Mouse (Mus musculus): ENCODE results near the gene Gm14226. TPM values are rescaled to one million over a fixed set of nuclear protein-coding genes. Genes with fewer than 3 reads are reported as not detected.
A peak's percentile ranks its signal among the peaks of the same experiment; 100 is the strongest.
"Not testable (repeated sequence)": the region's sequence is repeated elsewhere in the genome, so short reads cannot be mapped to it uniquely, and the experiment has no call there.

The Gm14226 gene
- polyA plus RNA-seq, 1 experiment: not detected

DNA sequence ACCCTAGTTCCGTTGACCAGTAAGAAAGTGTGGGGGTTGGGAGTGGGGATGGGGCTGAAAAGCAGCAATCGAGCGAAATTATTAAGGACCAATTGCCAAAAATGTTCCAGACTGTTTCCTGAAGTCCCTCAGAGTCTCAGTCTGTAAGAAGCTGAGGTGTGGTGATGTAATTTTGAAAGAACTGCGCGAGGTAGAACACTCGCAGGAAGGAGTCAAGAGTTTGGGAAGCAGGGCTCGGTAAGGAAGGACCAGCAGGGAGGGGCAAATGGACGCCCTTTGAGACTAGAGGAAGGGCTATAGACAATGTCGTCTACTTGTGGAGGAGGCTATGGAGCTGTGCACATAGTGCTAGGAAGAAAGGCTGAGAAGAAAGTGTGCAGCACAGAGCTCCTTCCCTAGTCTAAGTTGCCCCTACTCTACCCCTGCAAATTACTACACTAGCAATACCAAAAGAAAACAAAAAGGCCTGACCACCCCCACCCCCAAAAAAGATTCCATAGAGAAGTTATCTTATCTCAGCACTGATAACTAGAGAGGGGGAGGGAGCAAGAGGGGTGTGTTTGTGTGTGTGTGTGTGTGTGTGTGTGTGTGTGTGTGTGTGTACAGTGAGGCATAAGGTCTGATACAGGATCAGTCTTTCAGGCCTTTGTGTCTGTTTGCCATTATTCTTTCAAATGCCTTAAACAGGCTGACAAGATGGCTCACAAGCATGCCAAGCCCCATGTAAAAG is 33.7 kb downstream of the Gm14226 start:
- H3K27me3 ChIP-seq (ENCODE audit: control insufficient read depth, insufficient read depth, low read length, poor library complexity, severe bottlenecking): no peaks in the 10 kb centered on the region
- H3K4me1 ChIP-seq (ENCODE audit: control insufficient read depth, insufficient read depth, low read length): no peaks in the 10 kb centered on the region
- H3K36me3 ChIP-seq (ENCODE audit: control insufficient read depth, insufficient read depth, low read length, poor library complexity, severe bottlenecking): no peaks in the 10 kb centered on the region
- peak overlapping the region; percentile 76 for H3K9ac ChIP-seq (ENCODE audit: low read depth, poor library complexity, severe bottlenecking)
- H3K4me3 ChIP-seq (ENCODE audit: low read depth, low read length): no peak overlapping the region
- peak overlapping the region; percentile 3; the same call in 1 of the 2 replicates for H3K27ac ChIP-seq (ENCODE audit: insufficient read depth, low read length)
- TF ChIP-seq CTCF (IDR thresholded peaks at IDR 0.05; ENCODE audit: low read depth, low read length): no peak
- TF ChIP-seq POLR2A (IDR thresholded peaks at IDR 0.05; ENCODE audit: insufficient read depth, low read length): no peak
- H3K9me3 ChIP-seq (replicated peaks; ENCODE audit: control insufficient read depth, insufficient read depth, low read length, poor library complexity, severe bottlenecking): no peaks in the 10 kb centered on the region

- Histone ChIP-seq H3K4me1 (ENCODE audit: control insufficient read depth, insufficient read depth, low read length) (no peaks in the 10 kb centered on the region), H3K4me3 (ENCODE audit: low read depth, low read length) (no peak overlapping the region), H3K27ac (ENCODE audit: insufficient read depth, low read length) (no peak overlapping the region), H3K9me3 (replicated peaks; ENCODE audit: control insufficient read depth, insufficient read depth, low read length, poor library complexity, severe bottlenecking) (no peaks in the 10 kb centered on the region), H3K9ac (ENCODE audit: low read depth, poor library complexity, severe bottlenecking) (no peak overlapping the region), H3K27me3 (ENCODE audit: control insufficient read depth, insufficient read depth, low read length, poor library complexity, severe bottlenecking) (no peaks in the 10 kb centered on the region), H3K36me3 (ENCODE audit: control insufficient read depth, insufficient read depth, low read length, poor library complexity, severe bottlenecking) (no peaks in the 10 kb centered on the region)
- TF ChIP-seq CTCF (IDR thresholded peaks at IDR 0.05; ENCODE audit: low read depth, low read length): no peak
- TF ChIP-seq POLR2A (IDR thresholded peaks at IDR 0.05; ENCODE audit: insufficient read depth, low read length): no peak
- no peak for TF ChIP-seq EP300 (IDR thresholded peaks at IDR 0.05; ENCODE audit: insufficient read depth, low read depth, low read length)
Observed at GRCm38 (mm10) chr2:155052681-155053080, 34.6 kb downstream of the Gm14226 start.

- not testable (repeated sequence) for H3K9ac ChIP-seq (ENCODE audit: low read depth, poor library complexity, severe bottlenecking); H3K36me3 ChIP-seq (ENCODE audit: control insufficient read depth, insufficient read depth, low read length, poor library complexity, severe bottlenecking); H3K4me1 ChIP-seq (ENCODE audit: control insufficient read depth, insufficient read depth, low read length); H3K27ac ChIP-seq (ENCODE audit: insufficient read depth, low read length); H3K4me3 ChIP-seq (ENCODE audit: low read depth, low read length); H3K27me3 ChIP-seq (ENCODE audit: control insufficient read depth, insufficient read depth, low read length, poor library complexity, severe bottlenecking); H3K9me3 ChIP-seq (replicated peaks; ENCODE audit: control insufficient read depth, insufficient read depth, low read length, poor library complexity, severe bottlenecking)
Observed at GRCm38 (mm10) chr2:155053512-155053911, 35.4 kb downstream of the Gm14226 start.

DNA sequence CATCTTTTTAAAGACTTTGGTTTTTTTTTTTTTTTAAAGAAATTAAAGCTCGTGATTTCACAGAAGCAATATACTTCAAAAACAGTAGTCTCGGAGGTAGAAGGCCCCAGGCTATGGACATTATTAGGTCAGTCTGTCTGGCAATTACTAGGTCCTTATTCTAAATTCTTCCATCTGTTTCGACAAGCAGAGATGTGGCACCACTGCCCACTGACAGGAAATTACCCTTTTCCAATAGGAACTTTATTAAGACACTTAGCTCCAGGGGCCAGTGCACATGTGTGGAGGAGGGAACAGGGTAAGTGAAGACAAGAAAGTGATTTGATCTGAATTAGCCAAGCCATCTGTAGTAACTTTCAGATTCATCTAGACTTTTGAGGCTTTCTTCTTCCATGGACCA is 36.6 kb downstream of the Gm14226 start:
- TF ChIP-seq POLR2A (IDR thresholded peaks at IDR 0.05; ENCODE audit: insufficient read depth, low read length): no peak
- no peak for TF ChIP-seq EP300 (IDR thresholded peaks at IDR 0.05; ENCODE audit: insufficient read depth, low read depth, low read length)
- TF ChIP-seq CTCF (IDR thresholded peaks at IDR 0.05; ENCODE audit: low read depth, low read length): no peak
- Histone ChIP-seq H3K9me3 (replicated peaks; ENCODE audit: control insufficient read depth, insufficient read depth, low read length, poor library complexity, severe bottlenecking) (no peaks in the 10 kb centered on the region), H3K27ac (ENCODE audit: insufficient read depth, low read length) (no peak overlapping the region), H3K27me3 (ENCODE audit: control insufficient read depth, insufficient read depth, low read length, poor library complexity, severe bottlenecking) (no peaks in the 10 kb centered on the region), H3K9ac (ENCODE audit: low read depth, poor library complexity, severe bottlenecking) (no peak overlapping the region), H3K4me3 (ENCODE audit: low read depth, low read length) (no peak overlapping the region), H3K4me1 (ENCODE audit: control insufficient read depth, insufficient read depth, low read length) (no peaks in the 10 kb centered on the region), H3K36me3 (ENCODE audit: control insufficient read depth, insufficient read depth, low read length, poor library complexity, severe bottlenecking) (peaks cover 5% of the 10 kb centered on the region)

DNA sequence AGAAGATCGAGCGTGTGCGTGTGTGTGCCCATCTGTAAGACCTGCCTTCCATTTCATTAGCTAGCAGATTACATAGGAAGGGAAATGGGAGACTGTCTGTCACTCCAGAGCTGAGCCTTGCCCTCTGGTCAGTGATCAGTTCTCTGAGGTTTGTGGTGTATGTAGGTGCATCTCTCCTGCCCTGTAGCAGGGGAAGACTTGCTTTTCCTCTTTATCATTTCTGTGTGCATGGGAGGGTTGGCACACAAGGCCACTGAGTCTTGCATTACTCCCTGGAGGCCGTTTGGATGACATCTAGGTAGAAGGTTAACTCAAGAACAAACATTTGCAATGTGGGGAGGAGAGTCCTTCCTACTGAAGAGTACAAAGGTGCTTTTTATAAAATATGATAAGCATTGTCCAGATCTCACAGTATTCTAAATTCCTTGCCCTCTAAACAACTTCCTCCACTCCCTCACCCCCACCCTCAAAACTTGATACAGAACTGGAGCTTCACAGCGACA is 38.1 kb downstream of the Gm14226 start:
- H3K4me1 ChIP-seq (ENCODE audit: control insufficient read depth, insufficient read depth, low read length): no peaks in the 10 kb centered on the region
- no peaks in the 10 kb centered on the region for H3K27me3 ChIP-seq (ENCODE audit: control insufficient read depth, insufficient read depth, low read length, poor library complexity, severe bottlenecking)
- peaks cover 13% of the 10 kb centered on the region for H3K36me3 ChIP-seq (ENCODE audit: control insufficient read depth, insufficient read depth, low read length, poor library complexity, severe bottlenecking)
- TF ChIP-seq EP300 (IDR thresholded peaks at IDR 0.05; ENCODE audit: insufficient read depth, low read depth, low read length): no peak
- no peak for TF ChIP-seq CTCF (IDR thresholded peaks at IDR 0.05; ENCODE audit: low read depth, low read length)
- TF ChIP-seq POLR2A (IDR thresholded peaks at IDR 0.05; ENCODE audit: insufficient read depth, low read length): no peak
- no peak overlapping the region for H3K27ac ChIP-seq (ENCODE audit: insufficient read depth, low read length)
- H3K4me3 ChIP-seq (ENCODE audit: low read depth, low read length): no peak overlapping the region
- H3K9ac ChIP-seq (ENCODE audit: low read depth, poor library complexity, severe bottlenecking): no peak overlapping the region
- no peaks in the 10 kb centered on the region for H3K9me3 ChIP-seq (replicated peaks; ENCODE audit: control insufficient read depth, insufficient read depth, low read length, poor library complexity, severe bottlenecking)

DNA sequence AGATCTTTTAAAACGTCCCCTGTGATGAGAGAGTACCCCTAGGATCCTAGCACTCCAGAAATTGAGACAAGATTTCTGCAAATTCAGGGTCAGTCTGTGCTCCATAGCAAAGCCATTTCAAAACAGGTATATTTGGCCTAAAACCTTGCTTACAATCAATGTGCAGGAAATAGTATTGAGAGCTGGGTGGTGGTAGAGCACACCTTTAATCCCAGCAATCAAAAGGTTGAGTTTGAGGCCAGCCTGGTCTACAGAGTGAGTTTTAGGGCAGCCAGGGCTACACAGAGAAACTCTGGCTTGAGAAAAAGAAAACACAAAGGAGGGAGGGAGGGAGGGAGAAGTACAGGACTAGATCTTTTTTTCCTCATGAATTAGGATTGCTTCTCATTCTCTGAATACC is 39.3 kb downstream of the Gm14226 start:
- Histone ChIP-seq H3K4me3 (ENCODE audit: low read depth, low read length) (no peak overlapping the region), H3K9ac (ENCODE audit: low read depth, poor library complexity, severe bottlenecking) (no peak overlapping the region), H3K4me1 (ENCODE audit: control insufficient read depth, insufficient read depth, low read length) (no peaks in the 10 kb centered on the region), H3K27me3 (ENCODE audit: control insufficient read depth, insufficient read depth, low read length, poor library complexity, severe bottlenecking) (no peaks in the 10 kb centered on the region), H3K9me3 (replicated peaks; ENCODE audit: control insufficient read depth, insufficient read depth, low read length, poor library complexity, severe bottlenecking) (no peaks in the 10 kb centered on the region), H3K27ac (ENCODE audit: insufficient read depth, low read length) (no peak overlapping the region), H3K36me3 (ENCODE audit: control insufficient read depth, insufficient read depth, low read length, poor library complexity, severe bottlenecking) (peaks cover 24% of the 10 kb centered on the region)
- TF ChIP-seq POLR2A (IDR thresholded peaks at IDR 0.05; ENCODE audit: insufficient read depth, low read length) (no peak), EP300 (IDR thresholded peaks at IDR 0.05; ENCODE audit: insufficient read depth, low read depth, low read length) (no peak), CTCF (IDR thresholded peaks at IDR 0.05; ENCODE audit: low read depth, low read length) (no peak)

Measured in ES-Bruce4 (cell line).